Mouse (Mus musculus): ENCODE measurements at regions not wholly inside any gene's neighbourhood (a gene's known extent, or its start where the extent isn't known, plus 50 kb on each side); places are given as distances from the start of the nearest gene placed in this dataset.

DNA sequence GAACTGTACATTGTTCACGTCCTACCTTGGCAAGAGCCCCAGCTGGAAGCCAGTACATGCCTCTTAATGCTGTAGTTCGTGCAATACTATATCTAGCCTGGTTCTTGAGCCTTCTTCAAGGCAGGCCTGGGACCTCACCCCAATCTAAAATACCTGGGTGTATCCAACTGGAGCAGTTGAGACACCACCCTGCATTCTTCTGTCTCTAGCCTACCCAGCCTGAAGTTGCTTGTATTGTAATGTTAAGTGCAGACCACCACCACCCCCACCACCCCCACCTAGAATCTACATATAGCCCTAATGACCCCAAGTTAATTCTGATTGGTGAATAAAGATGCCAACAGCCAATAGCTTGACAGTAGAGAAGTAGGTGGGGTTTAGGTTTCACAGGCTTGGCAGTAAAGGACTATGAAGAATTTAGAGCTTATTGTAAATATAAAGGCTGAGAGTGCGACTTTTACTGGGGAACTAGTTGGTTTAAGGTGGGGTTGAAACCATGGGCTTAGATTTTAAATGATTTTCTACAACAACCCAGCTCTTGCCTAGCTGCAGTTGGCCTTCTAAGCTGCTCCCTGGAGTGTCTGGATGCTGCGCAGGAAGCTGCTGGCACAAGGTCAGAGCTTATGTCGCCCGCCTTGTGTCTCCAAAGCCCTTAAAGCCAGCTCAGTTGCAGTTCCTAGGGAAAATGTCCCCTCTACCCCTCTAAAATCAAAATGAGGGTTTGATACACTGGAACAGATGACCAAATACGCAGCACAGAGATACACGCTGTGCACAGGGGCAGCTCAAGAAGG lies 109.2 kb downstream of the Tmem17 start:
- DNase-seq, result no peak

DNA sequence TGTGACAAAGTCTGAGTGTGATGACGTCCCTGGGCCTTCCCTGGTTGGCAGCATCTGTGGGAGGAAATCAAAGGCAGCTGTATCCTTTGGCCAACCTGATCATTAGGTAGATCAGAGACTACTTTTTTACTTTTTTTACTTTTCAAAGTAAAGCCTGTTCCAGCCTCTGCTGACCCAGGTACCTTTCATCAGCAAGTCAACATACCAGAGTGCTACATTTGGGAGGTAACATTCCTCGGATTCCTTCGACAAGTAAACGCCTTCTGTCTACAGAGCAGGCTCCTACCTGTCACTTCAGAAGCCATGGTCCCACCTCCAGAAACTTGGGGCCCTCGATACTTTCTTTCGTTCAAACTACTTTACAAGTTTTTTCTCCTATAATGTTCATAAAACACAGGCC lies 110.0 kb downstream of the Tmem17 start:
- DNase-seq, result no peak

DNA sequence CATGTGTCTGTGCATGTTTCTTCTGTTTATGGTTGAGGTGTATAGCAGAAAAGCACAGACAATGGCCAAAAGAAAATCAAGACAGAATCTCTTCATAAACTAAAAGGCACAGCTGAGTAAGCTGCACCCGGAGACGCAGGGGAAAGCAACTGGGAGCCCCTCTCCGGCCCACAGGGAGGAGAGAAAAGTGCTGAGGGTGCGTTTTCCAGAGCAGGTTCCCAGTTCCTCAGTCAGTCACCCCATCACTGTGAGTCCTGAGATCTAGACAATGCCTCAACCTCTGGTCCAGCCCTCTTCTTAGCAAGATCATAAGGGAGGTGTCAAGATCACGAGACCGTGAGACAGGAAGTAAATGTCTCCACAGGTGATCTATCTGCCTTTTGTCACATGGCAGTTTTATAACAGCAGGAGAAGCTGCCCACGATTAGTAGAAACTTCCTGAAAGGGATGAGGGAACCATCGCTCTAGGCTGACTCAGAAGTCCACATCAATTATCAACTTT lies 110.7 kb downstream of the Tmem17 start:
- DNase-seq, result no peak

DNA sequence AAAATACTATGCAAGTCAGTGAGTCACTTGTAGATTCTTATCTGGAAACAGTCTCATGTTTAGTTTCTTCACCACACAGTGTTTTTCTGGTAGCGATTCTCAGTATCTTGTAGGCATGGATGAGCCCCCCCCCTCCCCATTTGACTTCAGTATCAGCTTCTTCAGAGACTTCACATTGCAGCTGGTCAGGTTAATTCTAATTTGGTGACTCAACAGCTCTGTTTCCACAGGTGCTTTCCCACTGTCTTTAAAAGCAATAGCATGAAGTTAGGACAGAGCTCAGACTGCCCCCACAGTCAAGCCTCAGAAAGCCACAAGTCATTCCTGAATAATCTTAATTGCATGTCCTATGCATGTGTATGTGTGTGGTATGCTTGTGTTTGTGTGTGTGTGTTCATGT lies 114.5 kb downstream of the Tmem17 start:
- DNase-seq, result no peak

DNA sequence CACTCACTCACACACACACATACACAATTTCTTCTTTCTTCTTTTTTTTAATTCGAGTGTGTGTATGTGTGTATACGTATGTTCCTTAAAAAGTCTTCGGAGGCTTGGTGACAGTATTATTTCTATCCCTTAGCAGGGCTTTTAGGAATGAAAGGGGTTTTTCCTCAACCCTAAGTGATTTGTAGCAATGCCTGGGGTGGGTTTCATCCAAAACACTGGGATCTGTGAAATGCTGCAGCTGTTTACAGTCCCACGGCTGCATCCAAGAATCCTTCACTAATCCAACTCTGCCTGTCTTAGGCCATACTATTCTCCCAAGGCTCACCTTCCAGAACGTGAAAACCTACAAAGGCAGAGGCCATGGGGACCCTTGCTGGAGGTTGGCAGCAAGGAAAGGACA lies 116.6 kb downstream of the Tmem17 start:
- DNase-seq, result no peak

DNA sequence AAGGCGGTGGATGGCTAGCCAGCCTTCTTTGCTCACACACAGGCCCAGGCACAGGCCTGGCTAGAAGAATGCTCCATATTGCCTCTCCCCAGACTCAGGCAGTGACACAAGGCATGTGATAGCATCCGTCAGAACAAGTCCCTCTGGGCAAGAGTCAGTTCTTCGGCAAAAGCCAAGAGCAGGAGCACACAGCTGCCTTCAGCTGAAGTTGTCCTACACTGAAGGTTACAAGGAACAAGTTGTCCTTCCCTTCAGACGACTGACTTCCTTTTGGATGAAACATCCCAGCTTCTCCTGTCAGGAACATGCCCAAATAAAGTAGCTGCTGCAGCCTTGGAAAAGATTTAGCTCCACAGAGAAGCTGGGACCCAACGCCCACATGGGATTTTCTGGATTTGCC lies 117.1 kb downstream of the Tmem17 start:
- DNase-seq, result no peak

DNA sequence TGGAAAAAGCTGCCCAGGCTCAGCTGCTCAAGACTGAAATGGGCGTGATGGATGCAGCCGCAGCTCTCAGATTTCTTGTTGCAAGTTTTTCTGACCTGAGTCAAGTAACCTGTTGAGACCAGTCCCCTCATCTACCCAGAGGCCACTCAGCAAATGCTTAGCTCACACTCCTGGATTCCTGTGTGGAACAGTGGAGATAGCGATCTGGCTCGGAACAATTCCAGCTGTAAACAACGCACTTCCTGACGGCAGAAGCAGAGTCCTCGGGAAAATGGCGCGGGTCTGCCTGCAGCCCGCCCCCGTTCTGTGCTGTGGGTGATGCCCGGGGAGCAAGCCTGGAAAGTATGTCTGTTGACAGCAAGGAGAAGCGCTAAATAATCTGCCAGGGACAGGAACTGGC lies 117.7 kb downstream of the Tmem17 start:
- DNase-seq, result no peak

DNA sequence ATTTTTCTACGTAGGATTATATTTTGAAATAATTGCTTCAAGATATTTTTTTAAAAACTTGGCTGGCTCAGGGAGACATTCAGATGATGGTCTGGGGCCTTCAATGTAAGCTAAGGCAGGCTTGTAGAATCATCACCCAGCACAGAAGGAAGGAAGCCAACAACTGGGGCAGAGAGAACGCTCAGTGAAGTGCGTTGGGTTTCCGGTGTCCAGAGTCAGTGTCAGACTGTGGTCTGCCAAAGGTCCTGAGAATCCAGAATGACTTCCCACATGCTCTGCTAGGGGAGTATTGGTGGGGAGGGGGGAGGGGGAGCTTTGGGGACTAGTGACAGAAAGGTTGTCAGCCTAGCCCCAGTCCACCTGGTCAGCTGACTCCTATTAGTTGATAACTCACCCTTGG lies 118.1 kb downstream of the Tmem17 start:
- DNase-seq, result no peak

DNA sequence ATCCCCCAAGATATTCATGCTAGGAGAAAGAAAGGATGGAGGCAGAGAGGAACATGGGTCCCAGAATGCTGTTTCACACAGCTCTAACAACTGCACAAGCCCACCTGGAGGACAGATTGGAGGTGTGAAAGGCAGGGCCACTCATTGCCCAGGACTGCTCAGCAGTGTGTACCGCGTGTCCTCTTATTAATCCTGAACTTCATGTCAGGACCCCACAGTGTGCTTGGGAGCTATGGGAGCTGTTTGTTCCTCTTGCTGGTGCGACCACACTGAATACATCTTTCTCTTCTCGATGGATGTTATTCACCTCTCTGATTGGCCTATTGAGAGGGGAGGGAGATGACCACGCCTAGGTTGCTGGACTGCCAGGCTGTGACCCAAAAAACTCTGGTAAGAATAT lies 119.1 kb downstream of the Tmem17 start:
- DNase-seq, result no peak

DNA sequence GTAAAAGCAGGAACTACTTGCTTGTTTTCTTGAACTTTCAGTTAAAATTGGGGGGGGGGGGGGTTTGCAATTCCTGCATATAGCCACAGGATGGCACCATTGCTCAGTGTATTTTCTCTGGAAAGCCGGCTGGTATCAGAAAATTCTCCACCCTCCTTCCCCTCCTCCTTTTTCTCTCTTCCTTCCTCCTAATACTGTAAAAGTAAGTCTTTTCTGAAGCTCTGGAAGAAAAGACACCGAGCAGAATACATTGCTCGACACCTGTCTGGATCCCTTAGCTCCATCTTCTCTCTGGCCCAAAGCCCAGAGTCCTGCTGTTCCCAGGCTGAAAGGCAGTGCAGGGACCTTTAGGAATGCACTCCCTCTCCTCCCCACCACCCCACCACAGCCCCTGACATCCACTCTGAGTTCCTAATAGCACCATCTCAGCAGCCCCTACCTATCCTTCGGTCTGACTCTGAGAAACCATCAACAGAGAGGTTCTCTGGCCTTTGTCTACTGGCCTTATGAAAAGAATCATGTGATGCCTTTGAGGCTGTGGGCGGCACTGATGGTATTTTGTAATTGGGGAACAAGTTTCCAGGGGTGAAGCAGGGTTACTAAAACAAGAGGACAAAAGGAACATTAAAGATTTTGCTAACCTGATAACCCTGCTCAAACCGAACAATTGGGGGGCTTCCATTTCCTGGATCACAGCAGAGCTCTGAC lies 119.9 kb downstream of the Tmem17 start:
- no peak for DNase-seq

DNA sequence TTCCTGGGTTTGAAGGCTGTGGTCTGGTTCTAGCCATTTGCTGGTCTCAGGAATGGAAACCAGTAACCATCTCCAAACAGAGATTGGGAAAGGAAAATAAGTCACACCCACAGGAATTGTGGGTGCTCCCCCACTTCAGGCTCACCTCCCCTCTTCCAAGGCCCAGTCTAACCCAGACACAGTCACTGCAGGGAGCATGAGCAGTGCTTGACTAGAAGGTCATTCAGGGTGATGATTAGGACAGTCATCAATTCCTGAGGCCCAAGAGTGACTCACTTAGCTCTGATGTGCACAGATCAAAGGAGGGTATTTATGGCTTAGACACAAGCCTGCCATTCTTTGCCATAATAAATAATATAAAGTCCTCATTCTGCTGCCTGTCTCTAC lies 120.4 kb downstream of the Tmem17 start:
- no peak for DNase-seq

DNA sequence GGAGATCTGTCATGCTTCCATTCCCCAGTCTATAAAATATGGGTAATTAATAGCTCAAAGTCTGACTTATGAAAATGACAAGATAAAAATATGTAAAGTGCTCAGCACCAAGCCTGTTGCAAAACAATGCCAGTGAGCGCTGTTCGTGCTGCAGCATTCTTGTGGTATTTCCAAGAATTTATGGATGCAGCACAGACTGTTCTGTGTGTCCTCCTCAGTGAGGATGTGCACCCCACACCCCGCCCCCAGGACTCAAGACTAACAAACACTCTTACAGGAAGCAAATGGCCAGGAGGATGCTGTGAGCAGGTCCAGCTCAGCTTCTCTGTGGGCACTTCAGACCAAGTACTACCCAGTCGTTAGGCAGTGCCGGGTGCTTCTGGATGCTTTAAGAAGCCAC lies 121.1 kb downstream of the Tmem17 start:
- no peak for DNase-seq

DNA sequence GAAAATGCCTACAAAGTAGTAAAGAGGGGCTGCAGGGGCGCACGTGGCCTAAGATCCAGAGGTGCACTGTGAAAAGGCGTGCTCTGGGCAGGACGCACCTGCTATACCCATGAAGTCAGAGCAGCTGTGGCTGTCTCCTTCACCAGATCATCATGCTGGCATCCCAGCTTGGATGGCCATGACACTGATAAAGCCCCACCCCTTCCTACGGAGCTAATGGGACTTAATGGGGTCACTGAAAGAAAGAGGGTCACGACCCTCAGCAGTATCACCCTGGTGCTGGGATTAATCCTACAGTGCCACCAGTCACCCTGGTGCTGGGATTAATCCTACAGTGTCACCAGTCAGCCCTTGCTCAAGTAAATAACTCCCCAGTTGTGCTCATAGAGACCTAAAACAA lies 122.1 kb downstream of the Tmem17 start:
- no peak for DNase-seq

DNA sequence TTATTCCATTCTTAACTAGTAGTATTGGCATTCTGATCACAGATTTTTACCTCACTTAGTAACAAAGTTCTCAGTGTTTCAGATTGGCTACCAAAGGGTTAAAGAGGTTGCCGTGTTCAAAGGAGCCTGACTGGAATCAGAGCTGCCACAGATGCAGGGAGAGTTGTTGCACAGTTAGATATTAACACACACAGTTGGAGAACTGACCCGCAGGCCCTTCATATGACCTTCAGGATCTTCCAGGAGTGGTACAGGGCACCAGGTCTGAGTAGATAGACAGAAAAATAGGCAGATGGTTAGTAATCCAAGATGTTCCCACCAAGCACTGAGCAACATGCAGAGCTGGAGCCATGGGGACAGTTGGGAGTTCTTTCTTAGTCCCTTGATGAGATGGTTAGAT lies 123.1 kb downstream of the Tmem17 start:
- DNase-seq, result no peak

DNA sequence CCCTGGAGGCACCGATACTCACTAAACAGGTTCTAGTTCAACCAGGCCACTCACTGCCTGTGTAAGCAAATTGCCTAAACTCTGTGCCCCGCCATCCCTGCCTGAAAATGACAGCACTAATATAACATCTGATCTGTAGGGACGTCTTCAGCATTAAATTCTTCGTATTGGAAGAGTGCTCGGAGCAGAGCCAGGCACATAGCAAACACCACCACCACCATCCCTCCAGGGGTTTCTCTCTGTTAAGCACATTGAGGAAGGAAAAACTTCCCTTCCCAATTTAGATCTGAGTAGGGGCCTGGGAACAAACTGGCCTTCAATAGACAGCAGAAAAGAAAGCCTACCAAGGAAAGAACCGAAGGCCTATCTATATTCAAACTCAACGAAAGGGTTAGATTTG lies 124.4 kb downstream of the Tmem17 start:
- no peak for DNase-seq

DNA sequence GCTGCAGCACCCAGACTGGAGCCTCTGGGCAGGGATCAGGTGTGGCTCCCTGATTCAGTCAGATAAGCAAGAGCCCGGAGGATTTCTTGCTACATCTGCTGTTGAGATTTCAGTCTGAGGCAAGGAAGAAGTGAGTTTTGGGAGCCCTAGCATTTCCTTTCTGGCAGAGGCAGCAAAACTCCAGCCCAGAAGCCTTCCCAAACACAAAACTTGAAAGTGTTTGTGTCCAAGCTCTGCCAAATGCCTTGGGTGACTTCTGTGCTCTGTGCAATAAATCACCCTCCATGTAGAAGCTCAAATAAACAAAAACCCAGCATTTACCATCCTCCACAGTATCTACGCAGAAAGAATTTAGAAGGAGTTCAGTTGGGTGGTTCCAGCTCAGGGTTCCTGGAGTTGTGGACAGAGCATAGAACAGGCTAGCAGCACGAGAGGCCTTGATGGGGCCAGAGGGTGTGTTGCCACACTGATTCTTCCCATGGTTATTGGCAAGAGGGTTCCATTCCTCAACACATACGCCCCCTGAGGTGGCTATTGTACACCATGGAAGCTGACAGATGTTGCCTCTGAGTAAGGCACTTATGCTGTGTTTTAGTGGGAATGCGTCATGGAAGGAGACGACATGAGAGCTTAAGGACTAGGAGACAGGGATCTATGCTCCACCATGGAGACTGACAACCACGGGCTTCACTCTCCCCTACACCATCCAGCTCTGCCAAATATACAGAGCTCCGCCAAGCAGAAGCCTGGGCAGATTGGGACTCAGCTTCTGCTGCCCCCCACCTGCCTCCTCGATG lies 125.1 kb downstream of the Tmem17 start:
- no peak for DNase-seq

DNA sequence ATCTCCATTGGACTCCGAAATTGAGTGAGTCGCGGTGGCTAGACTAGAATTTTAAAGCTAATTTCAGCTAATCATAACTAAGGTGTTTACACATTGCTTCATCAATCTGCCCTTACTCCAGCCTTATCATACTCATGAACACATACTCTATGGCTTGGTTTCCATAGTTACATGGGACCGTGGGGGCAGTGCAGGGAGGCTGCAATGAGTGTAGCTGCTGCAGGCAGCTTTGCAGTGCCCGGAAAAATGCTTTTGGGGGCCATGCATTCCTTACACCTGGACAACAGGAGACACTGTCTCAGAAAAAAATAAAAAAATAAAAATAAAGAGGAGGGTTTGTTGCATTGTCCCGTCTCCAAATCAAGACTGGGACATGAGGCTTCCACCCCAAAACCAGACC lies 126.3 kb downstream of the Tmem17 start:
- DNase-seq, result no peak

DNA sequence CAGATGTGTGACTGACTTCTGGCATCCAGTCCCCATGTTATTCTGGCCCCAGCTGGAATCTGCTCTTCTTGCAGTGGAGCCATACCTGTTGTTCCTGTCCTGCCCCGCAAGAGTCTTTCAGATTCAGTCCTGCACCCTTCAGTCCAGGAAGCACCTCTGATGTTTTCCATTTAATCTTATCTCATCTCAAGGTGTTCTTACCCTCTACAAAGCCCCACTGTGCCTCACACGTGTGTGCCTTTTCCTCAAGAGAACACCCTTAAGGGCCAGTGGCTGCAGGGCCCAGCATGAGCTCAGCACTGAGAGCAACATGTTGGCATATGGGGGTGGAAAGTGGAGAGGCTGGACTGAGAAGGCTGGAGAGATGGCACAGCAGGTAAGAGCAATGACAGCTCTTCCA lies 126.8 kb downstream of the Tmem17 start:
- no peak for DNase-seq

DNA sequence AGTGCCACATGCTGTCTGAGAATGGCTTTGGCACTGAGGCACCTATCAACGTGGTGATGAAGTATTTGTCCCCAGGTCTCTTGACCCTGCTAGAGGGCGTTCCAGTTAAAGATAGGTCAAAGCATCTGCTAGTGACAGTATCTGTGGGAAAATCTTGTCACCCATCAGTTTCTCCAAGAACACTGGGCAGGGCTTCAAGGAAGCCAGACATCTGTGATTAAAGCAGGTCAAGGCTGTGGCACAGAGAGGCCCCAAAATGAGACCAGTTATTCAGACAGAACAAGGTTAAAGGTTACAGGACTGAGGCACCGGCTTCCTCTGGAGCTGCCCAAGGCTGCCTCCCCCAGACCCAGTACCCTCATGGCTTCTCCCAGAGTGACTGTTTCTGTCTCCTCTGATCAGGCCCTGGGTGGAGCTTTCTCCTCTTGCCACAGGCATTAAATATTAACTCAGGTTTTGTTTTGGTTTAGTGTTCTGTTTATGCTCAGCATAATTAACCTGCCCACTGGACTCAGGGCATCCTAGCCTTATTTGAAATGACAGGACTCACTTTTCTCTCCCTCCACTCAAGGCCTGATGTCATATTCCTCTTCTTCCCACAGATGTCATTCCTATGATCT lies 128.6 kb downstream of the Tmem17 start:
- no peak for DNase-seq

DNA sequence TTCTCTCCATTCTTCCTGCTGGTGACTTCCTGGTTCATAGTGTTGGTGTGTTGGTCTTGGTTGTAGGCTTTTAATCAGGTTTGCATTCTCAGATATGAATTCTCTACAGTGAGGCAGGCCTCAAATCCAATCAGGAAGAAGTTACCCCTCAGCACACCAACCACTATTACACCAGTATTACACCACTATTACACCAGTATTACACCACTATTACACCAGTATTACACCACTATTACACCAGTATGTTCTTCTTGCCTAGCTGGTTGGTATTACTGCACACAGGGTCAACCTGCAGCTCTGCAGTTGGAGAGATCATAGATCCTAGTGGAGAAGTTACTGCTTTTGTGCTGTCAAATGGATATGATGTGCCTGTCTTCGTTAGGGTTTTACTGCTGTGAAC lies 129.6 kb downstream of the Tmem17 start:
- DNase-seq, result no peak

DNA sequence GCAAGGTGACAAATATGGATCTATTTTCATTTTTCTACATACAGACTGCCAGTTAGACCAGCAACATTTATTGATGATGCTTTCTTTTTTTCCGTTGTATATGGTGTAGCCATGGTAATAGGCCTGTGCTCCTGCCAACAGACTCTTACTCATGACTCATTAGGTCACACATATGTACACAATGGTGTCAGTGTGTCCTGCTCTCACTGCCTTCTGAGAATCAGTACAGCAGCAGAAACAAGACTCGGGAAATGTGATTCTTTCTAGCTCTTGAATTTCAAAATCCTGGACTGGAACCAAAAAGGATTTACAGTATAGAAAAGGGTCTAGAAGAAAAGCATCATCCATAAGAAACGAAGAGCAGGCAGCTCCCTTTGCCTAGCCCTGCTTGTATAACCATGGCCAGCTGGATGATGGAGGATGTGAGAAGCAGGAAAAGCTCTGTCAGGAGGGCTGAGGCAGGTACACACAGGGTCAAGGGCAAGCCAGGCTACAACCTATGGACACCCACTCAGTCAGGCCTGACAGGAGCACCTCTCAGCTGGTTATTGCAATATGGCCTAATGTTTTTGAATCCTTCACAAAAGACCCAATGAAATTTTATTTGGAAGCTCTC lies 132.2 kb downstream of the Tmem17 start:
- DNase-seq, result no peak

DNA sequence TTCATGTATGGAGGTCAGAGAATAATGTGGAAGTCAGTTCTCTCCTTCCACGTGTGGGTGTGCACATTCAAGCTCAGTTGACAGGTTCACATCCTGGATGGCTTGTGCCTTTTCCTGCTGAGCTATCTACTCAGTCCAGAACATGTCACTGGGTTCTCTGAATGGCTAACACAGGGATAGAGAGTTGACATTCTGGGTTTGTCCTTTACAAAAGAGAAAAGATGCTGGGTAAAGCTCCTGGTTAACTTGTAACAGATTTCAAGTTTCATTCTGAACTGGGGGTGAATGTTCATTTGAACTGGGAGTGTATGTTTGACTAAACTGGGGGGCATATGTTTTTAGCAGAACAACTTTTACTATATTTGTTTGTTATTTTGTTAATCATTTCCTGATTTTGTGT lies 133.0 kb downstream of the Tmem17 start:
- no peak for DNase-seq

Measured in cerebellum, adult 11 months (tissue).